Mouse (Mus musculus) urinary bladder, postnatal 10 days (tissue): ENCODE data around the gene Msl1.

Experiments
- DNase-seq: peaks from one replicate; pipeline ENCODE4 v3.0.0; 2022; ENCODE audit warnings: low spot score

Msl1 gene

DNA sequence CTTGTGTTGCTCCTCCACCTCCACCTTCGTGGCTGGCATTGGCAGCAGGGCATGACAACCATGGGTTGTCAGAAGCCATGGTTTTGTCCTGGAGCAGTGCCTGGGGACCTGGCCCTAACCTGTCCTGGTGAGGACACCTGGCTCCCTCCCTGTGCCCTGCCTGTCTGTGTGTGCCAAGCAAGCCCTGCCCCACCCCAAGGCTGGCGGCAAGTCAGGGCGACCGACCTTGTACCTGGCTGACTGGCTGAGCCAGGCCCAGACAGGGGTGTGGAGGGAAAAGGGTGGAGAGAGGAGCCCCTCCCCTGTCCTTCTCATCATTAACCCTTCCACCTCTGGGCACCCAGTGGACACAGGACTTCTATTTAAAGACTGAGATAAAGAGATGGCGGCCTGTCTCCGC lies 44.1 kb downstream of the Msl1 start:
- no peak for DNase-seq

DNA sequence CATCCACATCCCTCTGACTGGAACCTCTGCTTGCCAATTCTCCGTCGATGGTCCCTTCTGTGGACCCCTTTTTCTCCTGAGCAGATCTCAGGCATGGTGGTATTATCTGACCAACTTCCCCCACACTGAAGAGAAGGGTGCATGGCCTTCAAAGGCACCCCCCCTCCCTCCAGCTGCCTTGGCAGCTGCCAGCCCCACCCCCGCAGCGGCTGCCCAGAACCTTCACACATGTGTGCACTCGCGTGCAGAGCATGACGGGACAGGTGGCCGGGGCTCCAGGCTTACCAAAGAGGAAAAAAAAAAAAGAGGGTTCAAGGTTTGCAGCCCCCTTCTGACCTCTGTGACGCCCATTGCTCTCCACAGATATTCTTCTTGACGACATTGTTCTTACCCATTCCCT lies 44.6 kb downstream of the Msl1 start:
- DNase-seq: no peak

DNA sequence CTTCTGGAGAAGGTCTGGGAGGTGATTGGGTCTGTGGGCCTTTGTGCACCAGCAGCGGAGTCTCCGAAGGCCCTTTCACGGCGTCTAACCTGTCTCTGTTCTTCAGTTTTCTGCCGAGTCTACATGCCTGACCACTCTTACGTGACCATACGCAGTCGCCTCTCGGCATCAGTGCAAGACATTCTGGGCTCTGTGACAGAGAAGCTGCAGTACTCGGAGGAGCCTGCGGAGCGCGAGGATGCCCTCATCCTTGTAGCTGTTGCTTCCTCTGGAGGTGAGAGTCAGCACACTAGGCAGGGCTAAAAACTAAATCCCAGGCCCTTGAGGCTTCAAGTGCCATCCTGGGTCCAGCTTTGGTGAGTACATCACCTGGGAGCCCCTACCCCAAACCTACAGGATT lies 50.7 kb downstream of the Msl1 start:
- DNase-seq: no peak

DNA sequence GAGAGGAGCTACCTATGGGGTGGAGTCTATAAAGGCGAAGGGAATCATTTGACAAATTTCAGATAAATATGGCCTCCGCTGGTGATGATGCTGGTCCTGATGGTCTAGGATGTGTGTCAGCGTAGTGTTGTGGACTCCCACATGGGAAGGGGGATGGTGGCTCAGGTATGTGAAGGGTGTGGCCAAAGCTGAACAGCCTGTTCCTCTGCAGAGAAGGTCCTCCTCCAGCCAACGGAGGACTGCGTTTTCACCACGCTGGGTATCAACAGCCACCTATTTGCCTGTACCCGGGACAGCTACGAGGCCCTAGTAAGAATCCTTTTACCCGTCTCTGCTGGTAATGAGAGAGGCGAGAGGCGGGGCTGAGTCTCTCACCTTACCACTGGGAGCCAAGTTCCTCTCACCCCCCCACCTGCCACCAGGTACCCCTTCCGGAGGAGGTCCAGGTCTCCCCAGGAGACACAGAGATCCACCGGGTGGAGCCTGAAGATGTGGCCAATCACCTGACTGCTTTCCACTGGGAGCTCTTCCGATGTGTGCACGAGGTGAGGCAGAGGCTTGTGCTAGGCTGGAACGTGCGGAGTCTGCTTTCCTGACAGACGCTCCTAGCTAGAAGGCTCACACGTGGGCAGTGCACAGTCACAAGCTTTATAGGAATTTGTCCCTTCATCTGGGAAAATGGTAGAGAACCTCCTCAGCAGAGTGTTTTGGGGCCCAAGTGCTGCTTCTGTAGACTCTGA lies 51.7 kb downstream of the Msl1 start:
- DNase-seq: no peak

DNA sequence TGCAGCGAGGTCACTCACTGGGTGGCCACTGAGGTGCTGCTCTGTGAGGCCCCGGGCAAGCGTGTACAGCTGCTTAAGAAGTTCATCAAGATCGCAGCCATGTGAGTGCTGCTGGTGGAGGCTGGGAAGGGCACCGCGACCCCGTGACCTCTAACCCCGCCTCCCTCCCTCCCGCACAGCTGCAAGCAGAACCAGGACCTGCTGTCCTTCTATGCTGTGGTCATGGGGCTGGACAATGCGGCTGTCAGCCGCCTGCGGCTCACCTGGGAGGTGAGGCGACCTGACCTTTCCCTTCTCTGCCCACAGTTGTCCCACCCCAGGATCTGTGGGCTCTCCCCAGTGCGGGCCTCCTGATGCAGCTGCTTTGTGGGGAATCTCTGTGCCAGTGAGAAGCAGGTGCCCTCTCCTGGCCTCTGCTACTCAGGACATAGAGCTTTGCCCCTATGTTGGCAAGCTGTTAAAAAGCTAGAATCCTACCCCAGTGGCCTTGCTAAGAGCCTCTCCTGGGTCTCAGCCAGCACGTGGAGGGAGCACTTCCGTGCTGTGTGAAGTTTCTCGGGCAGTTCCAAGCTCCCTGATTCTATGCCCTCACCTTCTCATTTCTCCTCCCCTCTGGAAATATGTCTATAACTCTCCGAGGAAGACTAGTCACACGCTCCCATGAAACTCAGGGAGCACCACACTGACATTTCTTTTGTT lies 54.0 kb downstream of the Msl1 start:
- no peak for DNase-seq

DNA sequence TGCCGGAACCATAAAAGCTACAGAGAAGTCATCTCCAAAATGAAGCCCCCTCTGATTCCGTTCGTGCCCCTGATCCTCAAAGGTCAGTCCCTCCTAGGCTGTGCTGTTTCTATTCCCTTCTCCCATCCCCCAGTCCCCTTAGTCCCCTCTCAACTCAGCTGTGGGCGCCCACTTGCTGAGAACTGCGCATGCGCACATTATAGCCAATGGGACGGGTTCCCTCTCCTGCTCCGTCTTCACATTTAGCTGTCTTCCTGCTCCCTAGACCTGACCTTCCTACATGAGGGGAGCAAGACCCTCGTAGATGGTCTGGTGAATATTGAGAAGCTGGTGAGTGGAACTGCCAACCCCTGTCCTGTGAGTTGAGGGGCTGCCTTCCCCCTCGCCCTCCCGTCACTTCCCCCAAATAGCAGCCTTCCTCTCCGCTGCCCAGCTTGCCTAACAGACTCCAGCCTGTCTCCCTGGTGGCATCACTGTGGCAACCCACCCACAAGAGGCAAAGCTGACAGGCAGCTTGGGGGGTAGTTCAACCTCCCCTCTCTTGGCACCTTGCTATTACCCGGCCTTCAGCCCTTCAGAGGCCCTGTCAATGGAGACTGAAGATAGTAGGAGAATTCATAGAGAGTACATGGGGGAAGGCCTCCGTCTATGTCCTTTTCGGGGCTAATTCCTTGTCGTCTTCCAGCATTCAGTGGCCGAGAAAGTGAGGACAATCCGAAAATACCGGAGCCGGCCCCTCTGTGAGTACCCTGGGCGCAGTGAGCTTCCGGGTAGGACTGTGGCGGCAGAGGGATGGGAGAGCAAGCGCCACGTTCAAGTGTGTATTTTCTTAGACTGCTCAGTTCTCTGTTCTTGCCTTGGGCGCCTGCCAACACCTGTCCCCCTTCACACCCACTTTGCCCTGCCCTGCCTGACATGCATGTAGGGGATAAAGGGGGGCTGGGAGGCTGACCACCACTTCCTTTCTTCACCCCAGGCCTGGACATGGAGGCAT lies 55.1 kb downstream of the Msl1 start:
- DNase-seq: no peak

DNA sequence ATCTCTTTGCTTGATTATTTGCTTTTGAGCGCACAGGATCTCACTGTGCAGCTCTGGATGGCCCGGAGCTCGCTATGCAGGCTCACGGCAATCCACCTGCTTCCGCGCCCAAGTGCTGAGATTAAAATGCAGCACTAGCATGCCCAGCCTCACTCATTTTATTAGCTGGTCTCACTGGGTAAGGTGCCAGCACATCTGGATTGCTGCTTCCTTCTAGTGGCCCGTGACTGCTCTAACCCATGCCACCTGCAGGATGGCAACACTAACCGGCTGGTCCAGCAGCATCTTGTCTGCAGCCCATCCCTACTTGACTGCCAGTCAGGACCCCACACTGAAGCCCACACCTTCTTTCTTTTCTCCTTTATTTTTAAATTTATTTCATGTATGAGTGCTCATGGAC lies 58.8 kb downstream of the Msl1 start:
- no peak for DNase-seq

DNA sequence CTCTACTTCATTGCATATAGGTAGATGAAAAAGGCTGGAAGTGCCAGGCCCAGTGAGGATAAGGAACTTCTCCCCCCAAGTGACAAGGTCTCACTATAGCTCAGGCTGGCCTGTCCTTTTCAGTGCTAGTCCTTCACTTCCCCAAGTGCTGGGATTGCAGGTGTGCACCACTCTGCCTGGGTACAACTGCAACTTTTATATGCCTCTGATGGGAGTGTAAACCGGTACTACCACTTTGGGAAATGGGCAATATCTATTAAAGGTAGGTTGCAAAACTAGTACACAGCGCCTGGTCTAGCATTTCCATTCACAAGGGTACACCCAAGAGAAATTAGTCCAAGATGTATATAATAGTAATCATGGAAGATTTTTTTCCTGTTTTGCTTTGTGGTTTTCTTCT lies 59.3 kb downstream of the Msl1 start:
- DNase-seq: no peak
